Mouse (Mus musculus): ENCODE measurements at regions not wholly inside any gene's neighbourhood (a gene's known extent, or its start where the extent isn't known, plus 50 kb on each side); places are given as distances from the start of the nearest gene placed in this dataset.

DNA sequence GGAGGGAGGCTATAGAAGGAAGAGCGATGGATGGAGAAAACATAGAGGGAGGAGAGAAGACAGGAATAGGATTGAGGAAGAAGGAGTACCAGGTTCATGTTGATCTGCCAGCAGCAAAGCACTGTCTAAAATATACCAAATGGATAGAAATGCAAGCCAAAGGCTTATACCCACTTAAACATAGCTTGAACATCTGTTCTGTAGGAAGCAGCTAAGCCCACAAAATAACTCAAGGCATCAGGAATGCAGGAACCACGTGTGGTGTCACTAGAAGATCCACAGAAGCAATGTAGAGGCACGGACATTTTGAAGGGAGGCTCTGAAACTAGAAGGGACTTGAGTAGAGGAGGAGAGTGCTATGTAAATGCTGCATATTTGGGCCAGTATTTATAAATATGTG lies 78.9 kb downstream of the Smgc start:
- Histone ChIP-seq H3K27me3 (replicated peaks; ENCODE audit: control insufficient read depth, insufficient read depth, low read length) (no peaks in the 10 kb centered on the region), H3K9me3 (ENCODE audit: control insufficient read depth, low read length) (no peaks in the 10 kb centered on the region), H3K36me3 (ENCODE audit: control insufficient read depth, insufficient read depth, low read length) (no peaks in the 10 kb centered on the region), H3K27ac (ENCODE audit: low read depth, low read length) (no peak overlapping the region), H3K4me3 (ENCODE audit: low read length) (no peak overlapping the region), H3K4me2 (ENCODE audit: low read length) (no peak overlapping the region), H3K9ac (ENCODE audit: low read depth, low read length) (no peak overlapping the region), H3K4me1 (ENCODE audit: control insufficient read depth, insufficient read depth, low read depth, low read length) (no peaks in the 10 kb centered on the region)
- no peak for ATAC-seq
- WGBS, result 79% methylated on average over 3 of the region's 3 CpGs

DNA sequence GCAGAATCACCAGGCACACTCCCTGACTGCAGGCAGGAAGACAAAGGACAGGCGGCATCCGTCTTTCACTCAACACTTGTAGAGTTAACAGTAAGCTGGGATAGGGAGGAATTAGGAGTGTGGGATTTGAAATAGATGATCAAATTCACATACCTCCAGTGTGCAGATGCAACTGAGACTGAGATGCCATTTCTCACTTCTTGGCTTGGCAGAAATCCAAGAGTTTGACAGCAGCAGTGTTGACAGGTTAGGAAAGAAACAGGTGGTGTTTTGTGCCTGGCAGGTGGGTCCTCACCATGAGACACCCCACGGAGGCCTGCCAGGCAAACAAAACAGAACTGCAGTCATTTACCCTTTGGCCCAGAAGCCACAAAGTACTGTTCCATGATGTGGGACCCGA lies 79.8 kb downstream of the Smgc start:
- 50% methylated on average over 4 of the region's 4 CpGs for WGBS
- Histone ChIP-seq H3K4me1 (ENCODE audit: control insufficient read depth, insufficient read depth, low read depth, low read length) (no peaks in the 10 kb centered on the region), H3K27me3 (replicated peaks; ENCODE audit: control insufficient read depth, insufficient read depth, low read length) (no peaks in the 10 kb centered on the region), H3K4me3 (ENCODE audit: low read length) (no peak overlapping the region), H3K9ac (ENCODE audit: low read depth, low read length) (no peak overlapping the region), H3K9me3 (ENCODE audit: control insufficient read depth, low read length) (no peaks in the 10 kb centered on the region), H3K27ac (ENCODE audit: low read depth, low read length) (no peak overlapping the region), H3K4me2 (ENCODE audit: low read length) (no peak overlapping the region), H3K36me3 (ENCODE audit: control insufficient read depth, insufficient read depth, low read length) (no peaks in the 10 kb centered on the region)
- ATAC-seq, result no peak

DNA sequence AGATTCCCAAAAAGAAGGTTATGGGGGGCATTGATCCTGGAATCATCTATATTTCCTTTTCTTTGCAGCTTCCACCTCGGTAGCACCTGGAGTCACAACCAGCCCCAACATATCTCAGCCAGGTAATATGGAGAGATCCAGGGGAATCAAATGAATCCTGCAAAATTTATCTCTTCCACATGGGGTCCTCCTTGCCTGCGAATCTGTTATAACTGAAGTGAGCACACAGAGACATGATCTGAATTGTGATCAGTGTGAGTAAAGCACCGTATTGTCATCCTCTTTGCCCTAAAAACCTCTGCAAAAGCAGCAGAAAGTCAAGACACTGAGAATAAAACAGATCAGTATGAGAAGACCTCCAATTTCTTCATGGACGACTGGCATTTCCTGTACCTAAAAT lies 86.5 kb downstream of the Smgc start:
- Histone ChIP-seq H3K27me3 (replicated peaks; ENCODE audit: control insufficient read depth, insufficient read depth, low read length) (no peaks in the 10 kb centered on the region), H3K27ac (ENCODE audit: low read depth, low read length) (no peak overlapping the region), H3K9me3 (ENCODE audit: control insufficient read depth, low read length) (no peaks in the 10 kb centered on the region), H3K4me2 (ENCODE audit: low read length) (no peak overlapping the region), H3K4me3 (ENCODE audit: low read length) (no peak overlapping the region), H3K9ac (ENCODE audit: low read depth, low read length) (no peak overlapping the region), H3K36me3 (ENCODE audit: control insufficient read depth, insufficient read depth, low read length) (no peaks in the 10 kb centered on the region), H3K4me1 (ENCODE audit: control insufficient read depth, insufficient read depth, low read depth, low read length) (no peaks in the 10 kb centered on the region)
- no peak for ATAC-seq
- 75% methylated on average over 4 of the region's 4 CpGs for WGBS

DNA sequence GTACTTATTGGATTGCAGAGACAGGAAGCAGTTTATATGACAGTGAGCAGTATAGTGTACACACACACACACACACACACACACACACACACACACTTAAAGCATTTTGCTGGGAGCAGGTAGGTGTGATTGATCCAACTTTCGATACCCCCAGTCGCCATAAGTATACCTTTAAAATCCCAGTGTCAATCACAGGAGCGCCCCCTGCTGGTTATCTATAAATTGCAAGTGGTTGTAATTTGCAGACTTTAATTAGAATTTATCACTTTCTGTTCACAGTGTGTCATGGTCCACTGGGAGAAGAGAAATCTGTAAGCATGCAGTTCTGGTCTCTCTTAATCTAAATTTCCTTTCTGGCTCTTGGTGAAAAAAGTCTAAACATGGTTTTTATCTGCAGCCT lies 89.4 kb downstream of the Smgc start:
- 9% methylated on average over 3 of the region's 3 CpGs for WGBS

DNA sequence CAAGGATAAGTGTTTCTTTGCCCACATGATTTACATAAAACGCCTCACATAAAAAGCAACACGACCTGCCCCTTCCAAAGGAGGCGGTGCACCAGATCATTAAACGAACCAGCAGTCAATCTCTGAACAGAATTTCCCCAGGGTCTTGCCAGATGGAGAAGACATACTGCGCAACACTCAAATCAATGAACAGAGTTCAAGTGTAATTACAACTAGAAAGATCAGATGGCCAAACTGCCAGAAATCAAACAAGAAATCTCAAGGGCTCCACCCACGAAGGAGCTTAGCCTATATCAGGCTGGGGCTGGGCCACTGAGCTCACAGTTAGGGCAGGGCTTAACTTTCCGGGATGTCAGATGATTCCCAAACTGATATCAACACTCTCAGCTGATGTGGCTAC lies 90.4 kb downstream of the Smgc start:
- no peaks in the 10 kb centered on the region for H3K36me3 ChIP-seq (ENCODE audit: control insufficient read depth, insufficient read depth, low read length)
- ATAC-seq, result no peak
- 39% methylated on average over 7 of the region's 7 CpGs for WGBS

More for the DNA sequence above, 89.4 kb downstream of the Smgc start:
- no peak overlapping the region for H3K4me2 ChIP-seq (ENCODE audit: low read length)
- H3K27me3 ChIP-seq (replicated peaks; ENCODE audit: control insufficient read depth, insufficient read depth, low read length), result no peaks in the 10 kb centered on the region
- no peaks in the 10 kb centered on the region for H3K36me3 ChIP-seq (ENCODE audit: control insufficient read depth, insufficient read depth, low read length)
- H3K4me1 ChIP-seq (ENCODE audit: control insufficient read depth, insufficient read depth, low read depth, low read length), result no peaks in the 10 kb centered on the region
- H3K9me3 ChIP-seq (ENCODE audit: control insufficient read depth, low read length), result no peaks in the 10 kb centered on the region
- H3K4me3 ChIP-seq (ENCODE audit: low read length), result no peak overlapping the region
- ATAC-seq, result no peak
- no peak overlapping the region for H3K27ac ChIP-seq (ENCODE audit: low read depth, low read length)
- H3K9ac ChIP-seq (ENCODE audit: low read depth, low read length), result no peak overlapping the region

DNA sequence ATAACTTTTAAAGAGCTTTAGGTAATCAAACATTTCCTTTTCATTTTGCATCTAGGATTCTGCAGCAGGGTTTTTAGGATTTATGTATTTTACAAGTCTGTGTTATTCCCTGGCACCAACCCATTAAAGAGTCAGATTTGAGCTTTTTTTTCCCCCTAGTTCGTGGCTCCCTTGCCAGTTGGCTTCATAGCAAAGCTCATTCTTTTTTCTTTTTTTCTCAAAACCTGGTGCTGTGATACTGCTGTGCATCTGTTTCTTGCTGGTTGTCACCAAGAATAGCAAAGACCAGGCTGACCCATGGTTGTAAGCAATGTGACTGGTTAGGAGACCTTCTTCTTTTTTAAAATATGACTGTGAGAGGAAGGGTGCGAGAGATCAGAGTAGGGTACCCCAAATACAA lies 93.7 kb upstream of the Cntn1 start:
- Histone ChIP-seq H3K4me1 (ENCODE audit: control insufficient read depth, insufficient read depth, low read depth, low read length) (no peaks in the 10 kb centered on the region), H3K36me3 (ENCODE audit: control insufficient read depth, insufficient read depth, low read length) (no peaks in the 10 kb centered on the region), H3K4me2 (ENCODE audit: low read length) (no peak overlapping the region), H3K27me3 (replicated peaks; ENCODE audit: control insufficient read depth, insufficient read depth, low read length) (no peaks in the 10 kb centered on the region), H3K4me3 (ENCODE audit: low read length) (no peak overlapping the region), H3K9me3 (ENCODE audit: control insufficient read depth, low read length) (no peaks in the 10 kb centered on the region), H3K9ac (ENCODE audit: low read depth, low read length) (no peak overlapping the region), H3K27ac (ENCODE audit: low read depth, low read length) (no peak overlapping the region)
- ATAC-seq, result no peak
- WGBS, result 70% methylated on average over 2 of the region's 2 CpGs

More for the DNA sequence above, 90.4 kb downstream of the Smgc start:
- H3K4me2 ChIP-seq (ENCODE audit: low read length), result no peak overlapping the region
- no peak overlapping the region for H3K4me3 ChIP-seq (ENCODE audit: low read length)
- no peak overlapping the region for H3K9ac ChIP-seq (ENCODE audit: low read depth, low read length)
- no peaks in the 10 kb centered on the region for H3K27me3 ChIP-seq (replicated peaks; ENCODE audit: control insufficient read depth, insufficient read depth, low read length)
- H3K9me3 ChIP-seq (ENCODE audit: control insufficient read depth, low read length), result no peaks in the 10 kb centered on the region
- H3K27ac ChIP-seq (ENCODE audit: low read depth, low read length), result no peak overlapping the region
- H3K4me1 ChIP-seq (ENCODE audit: control insufficient read depth, insufficient read depth, low read depth, low read length), result no peaks in the 10 kb centered on the region

DNA sequence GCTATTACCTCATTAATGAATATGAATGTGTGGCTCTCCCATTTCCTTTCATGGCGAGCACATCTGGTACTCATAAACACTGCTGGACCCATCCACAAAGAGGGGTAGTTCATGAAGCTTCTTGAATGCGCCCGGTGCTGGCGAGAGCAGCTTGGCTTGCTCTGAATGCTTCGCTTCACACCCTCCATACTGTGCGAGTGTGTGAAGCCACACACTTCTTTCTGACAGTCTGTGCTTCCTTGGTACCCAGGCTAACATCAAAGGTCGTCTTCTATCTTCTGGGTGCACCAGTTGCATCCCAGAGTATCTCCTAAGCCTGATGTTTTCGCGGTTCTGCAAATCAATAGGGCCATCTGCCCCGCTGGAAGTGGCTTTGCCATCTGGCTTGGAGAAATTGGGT lies 85.8 kb upstream of the Cntn1 start:
- no peak overlapping the region for H3K4me3 ChIP-seq (ENCODE audit: low read length)
- 72% methylated on average over 10 of the region's 10 CpGs for WGBS
- H3K27ac ChIP-seq (ENCODE audit: low read depth, low read length), result no peak overlapping the region
- no peaks in the 10 kb centered on the region for H3K27me3 ChIP-seq (replicated peaks; ENCODE audit: control insufficient read depth, insufficient read depth, low read length)
- no peaks in the 10 kb centered on the region for H3K36me3 ChIP-seq (ENCODE audit: control insufficient read depth, insufficient read depth, low read length)
- ATAC-seq, result peak; percentile 76
- no peaks in the 10 kb centered on the region for H3K9me3 ChIP-seq (ENCODE audit: control insufficient read depth, low read length)
- no peak overlapping the region for H3K9ac ChIP-seq (ENCODE audit: low read depth, low read length)
- no peaks in the 10 kb centered on the region for H3K4me1 ChIP-seq (ENCODE audit: control insufficient read depth, insufficient read depth, low read depth, low read length)
- no peak overlapping the region for H3K4me2 ChIP-seq (ENCODE audit: low read length)

DNA sequence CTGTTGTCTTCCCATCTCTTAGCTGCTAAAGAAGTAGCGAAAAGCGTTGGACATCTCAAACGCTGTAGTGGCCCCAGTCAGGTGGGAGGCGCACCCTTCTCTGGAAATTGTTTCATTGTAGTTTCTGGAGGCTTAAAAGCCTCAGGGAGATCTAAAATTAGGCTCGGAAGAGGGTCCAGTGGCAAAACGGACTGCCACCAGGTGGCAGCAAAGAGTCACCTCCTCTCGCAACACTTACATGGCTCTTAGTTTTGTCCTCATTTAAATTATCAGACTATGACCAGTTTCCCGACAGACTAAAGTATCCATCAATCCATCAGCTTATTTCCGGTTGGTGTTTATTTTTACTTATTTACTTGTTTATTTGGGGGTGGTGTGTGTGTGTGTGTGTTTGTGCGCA lies 81.6 kb upstream of the Cntn1 start:
- H3K4me1 ChIP-seq (ENCODE audit: control insufficient read depth, insufficient read depth, low read depth, low read length), result peaks cover 3% of the 10 kb centered on the region; the same call in 1 of the 2 replicates
- H3K4me3 ChIP-seq (ENCODE audit: low read length), result no peak overlapping the region
- no peaks in the 10 kb centered on the region for H3K27me3 ChIP-seq (replicated peaks; ENCODE audit: control insufficient read depth, insufficient read depth, low read length)
- H3K27ac ChIP-seq (ENCODE audit: low read depth, low read length), result no peak overlapping the region
- 28% methylated on average over 10 of the region's 10 CpGs for WGBS
- no peak overlapping the region for H3K9ac ChIP-seq (ENCODE audit: low read depth, low read length)
- ATAC-seq, result no peak
- H3K4me2 ChIP-seq (ENCODE audit: low read length), result no peak overlapping the region
- no peaks in the 10 kb centered on the region for H3K36me3 ChIP-seq (ENCODE audit: control insufficient read depth, insufficient read depth, low read length)
- no peaks in the 10 kb centered on the region for H3K9me3 ChIP-seq (ENCODE audit: control insufficient read depth, low read length)

DNA sequence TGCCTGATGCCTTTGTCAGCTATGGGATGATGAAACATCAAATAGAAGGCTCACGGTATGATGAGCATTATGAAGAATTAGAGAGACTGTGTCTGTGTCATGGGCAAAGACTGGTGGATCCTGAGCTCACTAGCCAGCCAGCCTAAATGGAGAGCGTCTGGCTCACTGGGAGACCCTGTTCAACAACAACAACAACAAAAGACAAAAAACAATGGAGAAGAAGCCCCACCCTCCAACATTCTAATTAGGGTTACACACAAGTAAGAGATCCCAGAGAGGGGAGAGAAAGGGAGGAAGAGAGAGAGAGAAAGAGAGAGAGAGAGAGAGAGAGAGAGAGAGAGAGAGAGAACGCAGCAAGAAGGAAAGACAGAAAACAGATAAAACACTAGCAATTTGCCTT lies 79.6 kb upstream of the Cntn1 start:
- Histone ChIP-seq H3K4me3 (ENCODE audit: low read length) (no peak overlapping the region), H3K27ac (ENCODE audit: low read depth, low read length) (no peak overlapping the region), H3K36me3 (ENCODE audit: control insufficient read depth, insufficient read depth, low read length) (no peaks in the 10 kb centered on the region), H3K9me3 (ENCODE audit: control insufficient read depth, low read length) (no peaks in the 10 kb centered on the region), H3K27me3 (replicated peaks; ENCODE audit: control insufficient read depth, insufficient read depth, low read length) (no peaks in the 10 kb centered on the region), H3K4me2 (ENCODE audit: low read length) (no peak overlapping the region; the same call in 1 of the 2 replicates), H3K4me1 (ENCODE audit: control insufficient read depth, insufficient read depth, low read depth, low read length) (peaks cover 3% of the 10 kb centered on the region; the same call in 1 of the 2 replicates), H3K9ac (ENCODE audit: low read depth, low read length) (no peak overlapping the region)
- no peak for ATAC-seq
- WGBS, result 41% methylated on average over 3 of the region's 3 CpGs

DNA sequence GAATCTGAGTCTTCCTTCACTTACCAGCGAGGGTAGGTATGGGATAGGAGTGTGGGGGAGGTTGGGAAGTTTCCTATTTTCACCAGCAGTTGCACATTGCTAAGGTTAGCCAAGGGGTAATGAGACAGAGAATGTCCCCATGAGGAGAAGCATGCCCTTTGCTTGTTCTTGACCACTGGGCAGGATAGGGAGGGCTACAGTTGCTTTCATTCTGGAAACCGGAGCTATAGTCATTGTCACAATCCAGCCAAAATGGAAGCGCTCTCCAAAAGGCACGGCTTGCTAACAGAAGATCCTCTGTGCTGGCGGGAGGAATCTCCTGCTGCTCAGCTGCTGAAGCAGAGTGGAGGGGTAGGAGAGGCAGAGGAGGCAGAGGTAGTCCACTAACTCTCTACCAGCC lies 79.1 kb upstream of the Cntn1 start:
- no peaks in the 10 kb centered on the region for H3K36me3 ChIP-seq (ENCODE audit: control insufficient read depth, insufficient read depth, low read length)
- H3K4me3 ChIP-seq (ENCODE audit: low read length), result no peak overlapping the region
- no peaks in the 10 kb centered on the region for H3K27me3 ChIP-seq (replicated peaks; ENCODE audit: control insufficient read depth, insufficient read depth, low read length)
- 13% methylated on average over 5 of the region's 5 CpGs for WGBS
- peak; percentile 45; the same call in 1 of the 2 replicates for ATAC-seq
- H3K4me1 ChIP-seq (ENCODE audit: control insufficient read depth, insufficient read depth, low read depth, low read length), result peaks cover 3% of the 10 kb centered on the region; the same call in 1 of the 2 replicates
- no peak overlapping the region for H3K27ac ChIP-seq (ENCODE audit: low read depth, low read length)
- H3K9ac ChIP-seq (ENCODE audit: low read depth, low read length), result no peak overlapping the region
- H3K9me3 ChIP-seq (ENCODE audit: control insufficient read depth, low read length), result no peaks in the 10 kb centered on the region
- H3K4me2 ChIP-seq (ENCODE audit: low read length), result peak overlapping the region; percentile 28

Measured in hindbrain, embryonic 16.5 days (tissue).